Comparison of ENCODE assay signal across 8 mouse cellular contexts in the genomic region with DNA sequence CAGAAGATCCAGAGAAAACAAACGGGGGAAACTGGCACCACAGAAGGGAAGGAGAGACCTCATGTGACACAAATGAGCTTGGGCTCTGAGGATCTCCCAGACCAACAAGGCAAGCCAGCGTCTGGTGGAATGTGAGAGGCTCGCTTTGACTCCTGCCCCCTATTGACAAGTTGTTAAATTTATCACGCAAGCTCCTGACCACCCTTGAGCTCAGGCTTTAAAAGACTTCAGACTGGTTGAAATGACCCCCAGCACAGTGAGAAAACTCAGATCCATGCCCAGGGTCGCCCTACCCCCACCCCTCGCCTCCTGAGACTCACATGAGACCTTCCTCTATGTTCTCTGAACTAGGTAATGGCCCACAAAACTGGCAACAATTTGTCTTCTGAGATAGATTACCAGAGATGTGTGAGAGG. TPM values are rescaled to one million over a fixed set of nuclear protein-coding genes. Genes with fewer than 3 reads are reported as not detected.
A peak's percentile ranks its signal among the peaks of the same experiment; 100 is the strongest.
DNase-seq lines count a peak whose midpoint lies in the region; ATAC-seq and TF ChIP-seq lines count a peak whose summit lies in the region.

Gene B230217C12Rik, plus strand, starts transcription at position 242 of the 416 bp plus-strand sequence.

- 8% methylated on average over 6 of the region's 6 CpGs for WGBS in spleen, adult 2 months
- WGBS in heart, embryonic 13.5 days = 1% methylated on average over 6 of the region's 6 CpGs
- WGBS in limb, embryonic 11.5 days = under 1% methylated on average over 6 of the region's 6 CpGs

- TF ChIP-seq POLR2A in spleen, adult 2 months (IDR thresholded peaks at IDR 0.05; ENCODE audit: low read depth, low read length) = no peak

- H3K27me3 ChIP-seq in spleen, adult 2 months (ENCODE audit: control insufficient read depth, insufficient read depth, low read length) = no peaks in the 10 kb centered on the region
- H3K27me3 ChIP-seq in heart, embryonic 13.5 days (replicated peaks) = no peaks in the 10 kb centered on the region
- H3K27me3 ChIP-seq in limb, embryonic 11.5 days (ENCODE audit: control insufficient read depth, insufficient read depth, low read length) = no peaks in the 10 kb centered on the region

- DNase-seq in spleen, adult 2 months (ENCODE audit: low read depth in 1 of 2, low spot score in 2 of 2) = no peak
- DNase-seq in spleen, postnatal 36 days (ENCODE audit: low spot score in 2 of 2) = no peak
- peak; percentile 65 to 66 for DNase-seq in cerebellum, adult 18-20 months
- peak; percentile 62 for DNase-seq in limb, embryonic 11.5 days (ENCODE audit: low spot score)
- no peak for DNase-seq in c-Kit-positive CD71-positive TER-119-positive erythroid progenitor cells, embryonic 14.5 days (ENCODE audit: low spot score)
- DNase-seq in adrenal gland, adult (ENCODE audit: inconsistent age in 2 of 2, low spot score in 1 of 2) = no peak

- no peaks in the 10 kb centered on the region for H3K9me3 ChIP-seq in heart, embryonic 13.5 days
- H3K9me3 ChIP-seq in limb, embryonic 11.5 days (ENCODE audit: control insufficient read depth, low read length) = no peaks in the 10 kb centered on the region

- peaks cover 11% of the 10 kb centered on the region; the same call in 1 of the 2 replicates for H3K4me1 ChIP-seq in spleen, adult 2 months (ENCODE audit: control insufficient read depth, insufficient read depth, insufficient read length)
- peaks cover 29% of the 10 kb centered on the region for H3K4me1 ChIP-seq in heart, embryonic 13.5 days
- H3K4me1 ChIP-seq in limb, embryonic 11.5 days (ENCODE audit: control insufficient read depth, insufficient read depth, low read length) = peaks cover 6% of the 10 kb centered on the region; the same call in 1 of the 2 replicates

- H3K4me2 ChIP-seq in heart, embryonic 13.5 days = peak within 1 kb of the TSS; percentile 80
- peak within 1 kb of the TSS; percentile 38 for H3K4me2 ChIP-seq in limb, embryonic 11.5 days (ENCODE audit: low read depth, severe bottlenecking)

- no peak for ATAC-seq in heart, embryonic 13.5 days (ENCODE audit: extremely low read depth, insufficient number of reproducible peaks, low FRiP score, low TSS enrichment)
- ATAC-seq in limb, embryonic 11.5 days (ENCODE audit: insufficient number of reproducible peaks, low FRiP score, low TSS enrichment, low read depth) = no peak
- ATAC-seq in monocyte, adult 5-6 weeks (replicated peaks; ENCODE audit: insufficient number of reproducible peaks, low FRiP score, low TSS enrichment, poor library complexity, severe bottlenecking) = 0 out of 2 replicates have a peak, but pooled peaks have one; percentile 36

- peak within 1 kb of the TSS; percentile 32; the same call in 1 of the 2 replicates for H3K27ac ChIP-seq in spleen, adult 2 months (ENCODE audit: insufficient read depth, low read length)
- H3K27ac ChIP-seq in heart, embryonic 13.5 days (replicated peaks) = peak within 1 kb of the TSS; percentile 78
- H3K27ac ChIP-seq in limb, embryonic 11.5 days (replicated peaks; ENCODE audit: low read depth, low read length) = peak within 1 kb of the TSS; percentile 73

- H3K4me3 ChIP-seq in spleen, adult 2 months (ENCODE audit: extremely low read depth, insufficient read depth, insufficient read length) = peak within 1 kb of the TSS; percentile 55
- peak within 1 kb of the TSS; percentile 60 for H3K4me3 ChIP-seq in heart, embryonic 13.5 days
- H3K4me3 ChIP-seq in limb, embryonic 11.5 days (ENCODE audit: low read depth, low read length) = peak within 1 kb of the TSS; percentile 45

- peak within 1 kb of the TSS; percentile 80 for H3K9ac ChIP-seq in heart, embryonic 13.5 days
- H3K9ac ChIP-seq in limb, embryonic 11.5 days (ENCODE audit: low read length) = peak within 1 kb of the TSS; percentile 75

- H3K36me3 ChIP-seq in spleen, adult 2 months (ENCODE audit: control insufficient read depth, insufficient read depth, low read length) = peaks cover 12% of the 10 kb centered on the region
- peaks cover 28% of the 10 kb centered on the region for H3K36me3 ChIP-seq in heart, embryonic 13.5 days
- H3K36me3 ChIP-seq in limb, embryonic 11.5 days (ENCODE audit: control insufficient read depth, insufficient read depth, low read length) = peaks cover 5% of the 10 kb centered on the region; the same call in 1 of the 2 replicates

- TF ChIP-seq CTCF in spleen, adult 2 months (IDR thresholded peaks at IDR 0.05; ENCODE audit: extremely low read depth, insufficient read depth, insufficient read length, insufficient replicate concordance) = 0 out of 2 replicates have a peak, but pooled peaks have one; percentile 2

RNA-seq across cellular contexts. Expression of gene B230217C12Rik, which starts in this region (rescaled TPM):
- polyA plus RNA-seq in spleen, adult 2 months (2012; rRNA removed) = 1.8 and 3.1 TPM in 2 replicates
- 5.1 and 5.5 TPM in 2 replicates for polyA plus RNA-seq in heart, embryonic 13.5 days (2015; fragmentation: Nextera tagmentation; extraction: Ambion mirVana)
- polyA plus RNA-seq in limb, embryonic 11.5 days (2014; fragmentation: Nextera tagmentation; extraction: Ambion mirVana) = 15.9 and 17.4 TPM in 2 replicates
- total RNA-seq in monocyte, adult 5-6 weeks (2017) = 0.96 to 3.0 TPM in 2 of 3 replicates, not detected in the other

Comparison
In these comparisons a context has a peak if more than half of its experiments do, and no peak if none do; other contexts are left out.
1. DNase-seq: peak in cerebellum, adult 18-20 months (2 of 2) and limb, embryonic 11.5 days (single experiment); none in spleen, adult 2 months (0 of 2), spleen, postnatal 36 days (0 of 2), c-Kit-positive CD71-positive TER-119-positive erythroid progenitor cells, embryonic 14.5 days (single experiment) and adrenal gland, adult (0 of 2).
2. Peak in every context shown above with its lines, with median percentiles within 50 percentile points of each other: H3K27ac ChIP-seq and H3K4me3 ChIP-seq.